Mouse (Mus musculus) hindbrain, embryonic 13.5 days (tissue): ENCODE data around the gene Gabbr1. TPM values are rescaled to one million over a fixed set of nuclear protein-coding genes. Genes with fewer than 3 reads are reported as not detected.
A peak's percentile ranks its signal among the peaks of the same experiment; 100 is the strongest.
"Not testable (repeated sequence)": the region's sequence is repeated elsewhere in the genome, so short reads cannot be mapped to it uniquely, and the experiment has no call there.

Experiments used
- ATAC-seq: fragments of 200-750 bp; cut with Nextera tagmentation; 2 replicates; pipeline ENCODE4 v1.8.0; 2017; ENCODE audit warnings: moderate TSS enrichment; ENCODE audit not compliant: low FRiP score
- H3K27ac ChIP-seq: fragments of 300-500 bp; sonication (generic); 2 replicates; pipeline ENCODE4 v1.5.1; 2015; ENCODE audit warnings: inconsistent platforms, mild to moderate bottlenecking, moderate library complexity
- H3K27me3 ChIP-seq: fragments of 300-500 bp; sonication (generic); 2 replicates; pipeline ENCODE4 v1.6.1; 2015; ENCODE audit warnings: mild to moderate bottlenecking, inconsistent platforms
- H3K36me3 ChIP-seq: fragments of 300-500 bp; sonication (generic); 2 replicates; pipeline ENCODE4 v1.6.1; 2015; ENCODE audit warnings: mild to moderate bottlenecking, inconsistent platforms
- H3K4me1 ChIP-seq: fragments of 300-500 bp; sonication (generic); replicated peaks from 2 replicates; pipeline ENCODE4 v1.6.1; 2015; ENCODE audit warnings: inconsistent platforms
- H3K4me2 ChIP-seq: fragments of 300-500 bp; sonication (generic); 2 replicates; pipeline ENCODE4 v1.6.1; 2015; ENCODE audit warnings: inconsistent platforms, mild to moderate bottlenecking, moderate library complexity
- H3K4me3 ChIP-seq: fragments of 300-500 bp; sonication (generic); 2 replicates; pipeline ENCODE4 v1.5.1; 2015; ENCODE audit warnings: mild to moderate bottlenecking, inconsistent platforms
- H3K9ac ChIP-seq: fragments of 300-500 bp; sonication (generic); 2 replicates; pipeline ENCODE4 v1.6.1; 2015; ENCODE audit warnings: mild to moderate bottlenecking, inconsistent platforms
- H3K9me3 ChIP-seq: fragments of 300-500 bp; sonication (generic); 2 replicates; pipeline ENCODE4 v1.6.1; 2016; ENCODE audit warnings: inconsistent platforms
- WGBS: fragments of 180-500 bp; shearing (Covaris S2); methylation state at CpG from one replicate; pipeline ENCODE4 v1.1.7; 2015; 5-methylcytosine and 5-hydroxymethylcytosine counted together
- polyA plus RNA-seq: library from polyadenylated mRNA; unstranded; fragments of >200 nt; fragmentation: Nextera tagmentation; extraction: Ambion mirVana; gene quantifications from 2 replicates; pipeline ENCODE4 v1.2.1, GENCODE M21; 2015

Gene Gabbr1
- polyA plus RNA-seq, 1 experiment from 2014 or later: 57.0 TPM

DNA sequence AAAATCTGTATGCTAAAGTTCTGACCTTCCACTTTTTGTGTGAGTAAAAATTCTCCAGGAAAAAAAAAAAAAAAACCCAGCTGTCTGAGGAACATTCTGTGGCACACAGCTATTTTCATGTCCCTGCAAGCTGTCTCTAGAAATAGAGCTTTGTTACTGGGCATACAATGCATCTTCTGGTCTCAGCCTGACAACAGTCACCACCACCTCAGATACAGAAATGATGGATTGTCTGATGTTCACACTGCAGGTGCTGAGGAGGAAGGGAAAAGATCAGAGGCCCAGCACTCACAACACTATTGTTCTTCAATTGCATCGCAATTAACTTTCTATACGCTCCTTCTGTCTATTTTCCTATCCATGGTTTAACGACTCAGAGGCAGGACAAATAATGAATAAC is 27.4 kb upstream of the Gabbr1 start:
- Histone ChIP-seq H3K27me3 (no peaks in the 10 kb centered on the region), H3K4me2 (no peak overlapping the region), H3K36me3 (0 out of 2 replicates have a peak, but pooled peaks cover 3% of the 10 kb centered on the region), H3K9me3 (no peaks in the 10 kb centered on the region), H3K4me3 (no peak overlapping the region), H3K4me1 (no peaks in the 10 kb centered on the region), H3K27ac (no peak overlapping the region), H3K9ac (no peak overlapping the region)
- ATAC-seq: no peak
- 59% methylated on average over 3 of the region's 3 CpGs for WGBS

DNA sequence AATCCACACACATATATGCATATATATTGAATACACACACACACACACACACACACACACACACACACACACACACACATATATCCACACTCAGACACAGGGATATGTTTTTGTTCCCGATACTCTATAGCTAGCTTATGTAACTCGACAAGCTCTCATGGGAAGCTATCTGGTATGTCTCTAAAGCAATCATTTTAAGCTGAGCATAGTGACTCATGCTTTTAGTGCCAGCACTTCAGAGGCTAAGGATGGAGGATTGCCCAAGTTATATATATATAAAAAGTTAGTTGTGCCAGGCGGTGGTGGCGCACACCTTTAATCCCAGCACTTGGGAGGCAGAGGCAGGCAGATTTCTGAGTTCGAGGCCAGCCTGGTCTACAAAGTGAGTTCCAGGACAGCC is 26.5 kb upstream of the Gabbr1 start:
- not testable (repeated sequence) for H3K4me3 ChIP-seq, H3K27me3 ChIP-seq, H3K27ac ChIP-seq, H3K9ac ChIP-seq, H3K36me3 ChIP-seq, H3K4me1 ChIP-seq, H3K9me3 ChIP-seq, H3K4me2 ChIP-seq, ATAC-seq
- 94% methylated on average over 5 of the region's 5 CpGs for WGBS

- 77% methylated on average over 9 of the region's 9 CpGs for WGBS
- ATAC-seq: no peak
- Histone ChIP-seq H3K27me3 (no peaks in the 10 kb centered on the region), H3K4me3 (no peak within 1 kb of the TSS), H3K9ac (no peak within 1 kb of the TSS), H3K4me2 (no peak within 1 kb of the TSS), H3K27ac (no peak within 1 kb of the TSS), H3K4me1 (peaks cover 6% of the 10 kb centered on the region; the same call in 1 of the 2 replicates), H3K36me3 (no peaks in the 10 kb centered on the region), H3K9me3 (no peaks in the 10 kb centered on the region)
These were observed 22.9 kb upstream of the Gabbr1 start, which contains the start of gene Mog for GRCm38 (mm10) chr17:37022628-37023576. Gene Mog (minus strand): TSS chr17:37023398.

DNA sequence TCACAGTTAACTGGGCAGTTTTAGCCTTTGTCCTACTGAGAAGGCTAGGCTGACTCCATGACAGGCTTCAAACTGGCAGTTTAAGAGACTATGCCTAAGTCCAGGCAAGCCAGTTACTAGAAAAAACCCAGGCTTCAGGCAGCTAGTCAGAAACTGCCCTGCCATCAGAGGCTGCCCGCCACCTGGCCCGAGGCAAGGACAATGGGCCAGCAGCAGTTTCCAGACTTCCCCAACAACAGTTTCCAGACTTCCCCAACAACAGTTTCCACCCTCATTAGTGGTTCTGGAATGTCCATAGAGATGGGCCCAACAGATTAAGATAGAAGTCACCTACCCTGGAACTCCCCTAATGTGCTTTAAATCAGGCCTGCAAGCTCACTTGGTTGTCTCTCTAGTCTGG is 19.3 kb upstream of the Gabbr1 start:
- no peak overlapping the region for H3K4me3 ChIP-seq
- no peak for ATAC-seq

GRCm38 (mm10) chr17:37027486-37027885 is 18.3 kb upstream of the Gabbr1 start:
- Histone ChIP-seq H3K9me3 (no peaks in the 10 kb centered on the region), H3K27ac (peak overlapping the region; percentile 98), H3K36me3 (no peaks in the 10 kb centered on the region), H3K4me1 (peaks cover 10% of the 10 kb centered on the region; the same call in 1 of the 2 replicates), H3K4me2 (no peak overlapping the region), H3K4me3 (no peak overlapping the region), H3K9ac (no peak overlapping the region), H3K27me3 (no peaks in the 10 kb centered on the region)
- WGBS: 93% methylated on average over 4 of the region's 4 CpGs
- no peak for ATAC-seq

More for the DNA sequence above, 19.3 kb upstream of the Gabbr1 start:
- no peaks in the 10 kb centered on the region for H3K27me3 ChIP-seq
- peaks cover 10% of the 10 kb centered on the region; the same call in 1 of the 2 replicates for H3K4me1 ChIP-seq
- H3K9me3 ChIP-seq: no peaks in the 10 kb centered on the region
- H3K27ac ChIP-seq: no peak overlapping the region
- no peak overlapping the region for H3K9ac ChIP-seq
- H3K36me3 ChIP-seq: no peaks in the 10 kb centered on the region
- 56% methylated on average over 2 of the region's 2 CpGs for WGBS
- H3K4me2 ChIP-seq: no peak overlapping the region

DNA sequence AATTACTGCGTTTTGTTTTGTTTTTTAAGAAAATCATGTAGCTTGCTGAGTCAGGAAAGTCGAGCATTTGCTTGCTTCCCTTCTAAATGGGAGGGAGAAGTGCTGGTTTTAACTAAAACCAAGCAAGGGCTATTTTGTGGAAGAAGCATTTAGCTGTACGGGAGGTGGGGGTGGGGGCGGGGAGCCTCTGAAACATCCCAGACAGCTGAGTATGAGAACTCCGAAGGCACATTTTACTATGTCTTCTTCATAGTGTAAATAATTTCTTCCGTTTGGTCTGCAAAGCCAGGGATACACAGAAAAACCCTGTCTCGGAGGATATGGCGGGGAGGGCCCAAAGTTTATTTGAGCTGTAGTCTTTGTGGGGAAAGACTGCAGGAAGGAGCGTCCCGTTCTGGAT is 17.6 kb upstream of the Gabbr1 start:
- peak overlapping the region; percentile 39 for H3K4me3 ChIP-seq
- 3% methylated on average over 10 of the region's 10 CpGs for WGBS
- H3K27ac ChIP-seq: peak overlapping the region; percentile 98
- ATAC-seq: peak; percentile 47; the same call in 1 of the 2 replicates
- H3K9ac ChIP-seq: peak overlapping the region; percentile 68
- peak overlapping the region; percentile 54 for H3K4me2 ChIP-seq
- H3K36me3 ChIP-seq: no peaks in the 10 kb centered on the region
- H3K27me3 ChIP-seq: no peaks in the 10 kb centered on the region
- H3K4me1 ChIP-seq: peaks cover 10% of the 10 kb centered on the region; the same call in 1 of the 2 replicates
- H3K9me3 ChIP-seq: no peaks in the 10 kb centered on the region

DNA sequence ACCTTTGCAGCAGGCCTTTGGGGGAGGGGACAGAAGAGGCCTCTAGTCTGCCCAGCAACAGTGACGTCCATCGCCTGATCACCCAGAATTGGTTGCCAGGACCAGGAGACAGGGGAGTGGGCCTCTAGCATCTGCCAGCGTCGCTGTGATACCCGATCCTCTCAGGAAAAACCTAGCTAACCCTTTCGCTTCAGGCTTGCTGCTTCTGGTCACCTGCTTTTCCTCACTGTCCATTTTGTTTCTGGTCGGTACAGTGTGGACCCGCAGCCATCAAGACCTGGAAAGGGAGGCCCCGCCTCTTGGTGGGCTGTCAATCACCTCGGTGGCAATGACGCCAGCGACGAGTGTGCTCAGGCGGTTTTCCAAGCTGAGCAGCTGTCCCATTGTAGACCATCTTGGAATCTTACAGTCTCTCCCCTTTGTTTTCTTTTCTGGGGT is 17.1 kb upstream of the Gabbr1 start:
- Histone ChIP-seq H3K9ac (peak overlapping the region; percentile 68), H3K9me3 (no peaks in the 10 kb centered on the region), H3K4me2 (peak overlapping the region; percentile 54), H3K27ac (peak overlapping the region; percentile 98), H3K4me1 (peaks cover 10% of the 10 kb centered on the region; the same call in 1 of the 2 replicates), H3K27me3 (no peaks in the 10 kb centered on the region), H3K4me3 (peak overlapping the region; percentile 39), H3K36me3 (no peaks in the 10 kb centered on the region)
- under 1% methylated on average over 14 of the region's 14 CpGs for WGBS
- peak; percentile 99 for ATAC-seq

- Histone ChIP-seq H3K27me3 (no peaks in the 10 kb centered on the region), H3K4me1 (peaks cover 10% of the 10 kb centered on the region; the same call in 1 of the 2 replicates), H3K4me2 (peak overlapping the region; percentile 54), H3K4me3 (peak overlapping the region; percentile 39), H3K9me3 (no peaks in the 10 kb centered on the region), H3K36me3 (no peaks in the 10 kb centered on the region), H3K9ac (peak overlapping the region; percentile 68), H3K27ac (peak overlapping the region; percentile 98)
- 68% methylated on average over 8 of the region's 8 CpGs for WGBS
- ATAC-seq: peak; percentile 29
These were observed 16.6 kb upstream of the Gabbr1 start for GRCm38 (mm10) chr17:37029162-37029561.

DNA sequence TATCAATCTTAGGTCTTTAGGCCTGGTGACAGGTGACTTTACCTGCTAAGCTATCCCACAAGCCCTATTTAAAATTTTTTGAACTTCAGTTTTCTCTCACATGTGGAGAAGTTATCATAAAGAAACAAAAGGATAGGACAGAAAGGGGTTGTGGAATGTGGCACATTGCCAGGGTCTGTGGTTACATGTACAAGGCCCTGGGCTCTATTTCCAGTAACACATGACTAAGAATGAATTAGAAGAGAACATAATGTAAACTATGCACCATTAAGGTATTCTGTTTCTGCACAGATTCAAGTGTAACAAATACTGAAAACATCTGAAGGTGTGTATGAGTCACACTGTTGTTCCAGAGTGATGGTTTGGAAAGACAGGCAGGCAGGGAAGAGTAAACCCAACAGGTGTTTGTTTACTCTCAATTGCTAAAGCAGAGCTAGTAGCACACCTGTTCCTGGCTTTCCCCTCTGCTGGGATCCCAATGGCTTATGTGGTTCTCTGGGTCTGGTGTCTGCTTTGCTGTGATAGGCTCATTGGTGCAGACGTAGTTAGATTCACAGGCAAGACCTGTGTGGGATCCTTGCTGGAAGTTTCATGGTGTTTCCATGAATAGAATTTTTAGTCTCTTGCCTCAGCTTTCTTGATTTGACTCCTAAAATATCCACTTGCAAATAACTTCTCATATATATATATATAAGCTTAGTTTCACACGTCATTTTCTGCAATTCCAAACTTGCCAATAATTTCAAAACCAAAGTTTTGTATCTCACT is 6.5 kb upstream of the Gabbr1 start:
- H3K9me3 ChIP-seq: no peaks in the 10 kb centered on the region
- ATAC-seq: no peak
- no peaks in the 10 kb centered on the region for H3K36me3 ChIP-seq
- H3K4me1 ChIP-seq: no peaks in the 10 kb centered on the region
- H3K4me2 ChIP-seq: no peak overlapping the region
- no peak overlapping the region for H3K27ac ChIP-seq
- no peak overlapping the region for H3K9ac ChIP-seq
- H3K27me3 ChIP-seq: no peaks in the 10 kb centered on the region
- 84% methylated on average over 2 of the region's 2 CpGs for WGBS
- no peak overlapping the region for H3K4me3 ChIP-seq

DNA sequence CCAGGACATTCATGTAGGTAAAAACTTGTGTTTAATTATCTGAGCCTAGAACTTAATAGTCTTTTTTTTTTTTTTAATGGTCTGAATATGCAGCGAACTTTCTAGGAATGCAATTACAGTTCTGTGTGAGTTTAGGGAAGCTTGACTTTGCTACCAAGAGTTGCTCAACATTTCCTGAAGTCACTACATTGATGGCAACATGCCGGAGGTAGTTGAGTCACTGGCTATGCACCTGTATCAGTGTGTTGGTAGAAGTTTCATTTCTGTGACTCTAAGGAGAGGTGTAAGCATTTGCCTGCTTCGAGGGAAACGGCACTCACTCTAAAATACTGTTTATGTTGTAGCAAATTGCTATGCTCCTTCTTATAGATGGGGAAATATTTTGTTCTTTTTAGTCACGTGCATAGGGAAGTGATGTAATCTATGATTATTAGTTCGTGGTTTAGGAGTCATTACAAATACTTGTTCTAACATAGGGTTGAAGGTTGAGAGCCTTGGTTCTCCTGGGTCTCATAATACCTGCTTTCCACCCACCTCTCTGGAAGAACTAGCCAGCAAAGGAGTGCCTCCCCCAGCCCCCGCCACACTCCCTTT is 1.0 kb upstream of the Gabbr1 start:
- H3K27me3 ChIP-seq: peaks cover 4% of the 10 kb centered on the region; the same call in 1 of the 2 replicates
- ATAC-seq: no peak
- H3K36me3 ChIP-seq: no peaks in the 10 kb centered on the region
- H3K27ac ChIP-seq: peak overlapping the region; percentile 97
- peak overlapping the region; percentile 88 for H3K4me2 ChIP-seq
- peak overlapping the region; percentile 86 for H3K4me3 ChIP-seq
- H3K9me3 ChIP-seq: no peaks in the 10 kb centered on the region
- 81% methylated on average over 7 of the region's 7 CpGs for WGBS
- H3K9ac ChIP-seq: peak overlapping the region; percentile 98
- peaks cover 32% of the 10 kb centered on the region for H3K4me1 ChIP-seq

DNA sequence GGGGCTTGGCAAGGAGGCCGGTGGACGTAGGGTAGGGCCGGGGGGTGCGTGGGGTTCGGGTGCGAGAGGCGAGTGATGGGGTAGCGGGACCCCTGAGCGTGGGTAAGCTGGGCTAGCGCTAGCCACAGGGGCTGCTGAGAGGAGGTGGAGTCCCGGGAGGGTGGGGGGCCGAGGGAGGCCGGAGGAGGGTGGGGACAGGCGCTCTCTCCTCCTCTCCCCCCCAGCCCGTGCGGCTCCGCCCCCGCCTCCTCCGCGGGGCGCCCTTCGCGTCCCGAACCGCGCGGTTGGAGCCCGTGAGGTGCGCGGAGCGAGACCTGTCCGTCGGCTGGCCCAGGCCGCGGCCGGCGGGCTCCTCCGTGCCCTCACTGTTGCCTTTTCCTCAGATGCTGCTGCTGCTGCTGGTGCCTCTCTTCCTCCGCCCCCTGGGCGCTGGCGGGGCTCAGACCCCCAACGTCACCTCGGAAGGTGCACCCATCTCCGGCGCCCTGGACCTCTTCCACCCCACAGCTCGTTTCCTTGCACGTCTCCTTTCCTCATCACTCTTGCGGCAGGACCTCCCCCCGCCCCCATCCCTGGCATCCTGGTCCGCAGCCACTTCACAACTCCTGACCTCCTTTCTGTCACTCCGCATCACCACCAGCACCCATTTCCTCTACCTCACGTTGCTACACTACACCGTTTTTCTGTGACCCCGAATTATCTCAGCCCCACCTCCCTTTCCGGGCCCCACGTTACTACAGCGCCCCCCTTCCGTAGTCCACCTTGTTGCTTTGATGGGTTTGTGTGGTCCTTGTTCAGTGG is 746 bp downstream of the Gabbr1 start:
- peak; percentile 52 for ATAC-seq
- under 1% methylated on average over 37 of the region's 58 CpGs for WGBS

More for the DNA sequence above, 746 bp downstream of the Gabbr1 start:
- Histone ChIP-seq H3K9me3 (no peaks in the 10 kb centered on the region), H3K4me2 (peak overlapping the region; percentile 88), H3K36me3 (no peaks in the 10 kb centered on the region), H3K4me1 (peaks cover 46% of the 10 kb centered on the region), H3K27ac (peak overlapping the region; percentile 97), H3K4me3 (peak overlapping the region; percentile 86), H3K27me3 (peaks cover 4% of the 10 kb centered on the region; the same call in 1 of the 2 replicates), H3K9ac (peak overlapping the region; percentile 98)
